Mouse (Mus musculus): ENCODE results near the gene Ext2. TPM values are rescaled to one million over a fixed set of nuclear protein-coding genes. Genes with fewer than 3 reads are reported as not detected.

Ext2 gene
- polyA plus RNA-seq, 1 experiment from 2014 or later: 78.9 TPM

DNA sequence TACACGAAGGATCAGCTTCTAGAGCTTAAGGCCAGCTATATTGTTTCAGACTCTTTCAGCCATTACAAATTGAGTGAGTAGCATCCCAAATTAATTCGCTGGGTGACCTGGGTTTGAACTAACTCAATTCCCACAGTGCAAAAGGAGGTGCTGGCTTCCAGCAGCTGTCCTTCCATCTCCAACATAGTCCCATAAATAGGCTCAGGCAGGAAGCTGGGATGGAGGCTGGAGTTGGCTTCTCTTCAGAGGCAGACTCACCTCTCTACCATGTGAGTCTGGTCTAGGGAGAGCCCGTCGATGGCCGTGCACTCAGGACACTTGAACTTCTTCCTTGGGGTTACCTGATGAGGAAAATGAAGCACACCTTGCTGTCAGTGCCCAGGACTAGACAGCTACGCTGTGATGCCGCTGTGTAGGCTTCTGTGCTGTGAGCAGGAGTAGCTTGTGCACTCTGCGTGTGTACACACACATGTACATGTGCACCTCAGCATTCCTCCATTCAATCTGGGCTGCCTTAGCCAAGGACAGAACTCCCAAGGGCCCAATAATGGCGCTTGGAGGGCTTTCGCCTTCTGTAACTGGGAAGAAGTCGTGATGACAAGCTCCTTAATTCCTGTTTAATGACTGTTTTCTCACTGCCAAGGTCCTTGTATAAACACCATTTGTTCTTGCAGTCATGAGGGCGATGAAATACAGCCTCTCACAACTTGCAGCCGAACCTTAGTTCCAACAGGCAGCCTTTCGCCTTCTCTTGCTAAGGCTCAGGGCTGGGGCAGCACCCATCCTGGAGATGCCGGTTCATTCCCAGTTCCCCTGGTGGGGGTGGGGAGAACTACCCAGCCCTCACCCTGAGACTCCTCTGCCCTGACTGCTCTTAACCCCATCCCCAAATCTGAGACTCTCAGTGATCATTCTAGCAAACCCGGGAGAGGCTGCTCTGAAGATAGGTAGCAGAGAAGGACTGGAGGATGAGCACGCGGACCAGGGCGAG, 119.1 kb downstream of the Ext2 start:
- H3K4me1 ChIP-seq (replicated peaks): peaks cover 11% of the 10 kb centered on the region
- ATAC-seq (ENCODE audit: insufficient number of reproducible peaks, insufficient read depth, low FRiP score, low TSS enrichment, low read depth): peak; percentile 56; the same call in 1 of the 2 replicates
- H3K9me3 ChIP-seq: no peaks in the 10 kb centered on the region
- no peak overlapping the region for H3K9ac ChIP-seq (replicated peaks)
- no peak overlapping the region for H3K4me2 ChIP-seq
- no peak overlapping the region for H3K27ac ChIP-seq
- no peak overlapping the region for H3K4me3 ChIP-seq (replicated peaks)
- peaks cover 11% of the 10 kb centered on the region; the same call in 1 of the 2 replicates for H3K27me3 ChIP-seq
- WGBS: 71% methylated on average over 19 of the region's 19 CpGs
- H3K36me3 ChIP-seq: peaks cover 53% of the 10 kb centered on the region

DNA sequence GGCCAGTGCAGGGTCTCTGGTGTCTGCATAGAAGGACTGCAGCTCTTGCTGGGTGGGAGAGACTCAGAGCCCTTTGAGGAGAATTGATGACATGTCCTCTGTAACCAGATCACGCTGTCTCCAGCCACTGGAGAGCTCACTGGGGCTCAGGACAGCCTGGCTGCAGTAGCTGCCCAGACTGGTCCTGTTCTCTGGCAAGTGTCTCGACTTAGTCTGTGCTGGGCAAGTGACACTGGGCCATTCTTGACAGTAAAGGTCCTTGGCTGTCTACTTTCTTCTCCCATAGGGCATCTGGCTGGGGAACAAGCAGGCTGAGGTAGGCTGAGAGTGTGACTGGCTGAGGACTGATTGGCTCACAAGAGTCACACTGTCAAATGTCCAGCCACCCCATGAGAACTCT, 123.0 kb downstream of the Ext2 start:
- Histone ChIP-seq H3K27ac (no peak overlapping the region), H3K9ac (replicated peaks) (no peak overlapping the region), H3K4me3 (replicated peaks) (no peak overlapping the region), H3K27me3 (peaks cover 4% of the 10 kb centered on the region; the same call in 1 of the 2 replicates), H3K4me2 (no peak overlapping the region), H3K9me3 (no peaks in the 10 kb centered on the region), H3K36me3 (peaks cover 43% of the 10 kb centered on the region), H3K4me1 (replicated peaks) (peaks cover 30% of the 10 kb centered on the region)
- WGBS: 48% methylated on average over 2 of the region's 2 CpGs
- ATAC-seq (ENCODE audit: insufficient number of reproducible peaks, insufficient read depth, low FRiP score, low TSS enrichment, low read depth): no peak

DNA sequence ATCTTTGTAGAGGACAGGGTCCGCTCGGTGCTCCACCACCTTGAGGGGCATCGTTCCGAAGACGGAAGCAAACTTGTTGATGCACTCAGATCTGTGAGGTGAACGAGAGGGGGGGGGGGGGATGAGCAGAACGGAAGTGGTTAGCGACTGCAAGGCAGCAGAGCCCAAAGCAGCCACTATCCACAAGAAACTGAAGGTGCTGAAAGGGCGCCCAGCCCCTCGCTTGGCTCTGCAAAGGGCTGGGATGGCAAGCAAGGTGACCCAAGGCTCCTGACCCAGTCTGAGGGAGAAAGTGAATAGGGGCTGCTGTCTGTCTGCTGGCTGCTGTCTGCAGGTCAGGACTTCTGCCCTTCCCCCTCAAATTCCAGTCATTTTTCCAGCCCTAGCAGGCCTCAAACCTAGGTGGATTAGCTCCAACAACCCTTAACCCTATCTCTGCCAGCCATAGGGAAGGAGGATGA, 126.2 kb downstream of the Ext2 start:
- ATAC-seq (ENCODE audit: insufficient number of reproducible peaks, insufficient read depth, low FRiP score, low TSS enrichment, low read depth): no peak
- Histone ChIP-seq H3K27ac (peak overlapping the region; percentile 70), H3K27me3 (peaks cover 4% of the 10 kb centered on the region; the same call in 1 of the 2 replicates), H3K9ac (replicated peaks) (peak overlapping the region; percentile 40; the same call in 1 of the 2 replicates), H3K4me2 (peak overlapping the region; percentile 34), H3K36me3 (peaks cover 19% of the 10 kb centered on the region; the same call in 1 of the 2 replicates), H3K9me3 (no peaks in the 10 kb centered on the region), H3K4me1 (replicated peaks) (peaks cover 25% of the 10 kb centered on the region), H3K4me3 (replicated peaks) (no peak overlapping the region)
- WGBS: 42% methylated on average over 10 of the region's 10 CpGs

DNA sequence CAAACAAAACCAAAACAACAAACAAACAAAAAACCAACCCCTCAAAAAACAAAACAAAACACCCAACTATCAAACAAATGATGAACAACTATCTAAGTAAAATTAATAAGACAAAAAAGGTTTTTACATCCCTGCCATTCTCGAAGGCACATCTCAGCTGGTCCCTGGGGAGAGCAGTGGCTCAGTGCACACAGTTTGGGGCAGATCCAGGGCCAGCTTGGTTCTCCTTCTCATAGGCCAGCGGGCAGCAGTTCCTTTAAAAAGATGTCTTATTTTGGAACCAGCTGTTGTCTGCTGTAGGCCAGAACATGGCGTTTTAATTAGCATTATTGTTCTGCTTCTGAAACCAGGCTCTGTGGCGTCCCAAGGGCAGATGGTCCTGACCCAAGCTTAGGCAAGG, 129.3 kb downstream of the Ext2 start:
- ATAC-seq (ENCODE audit: insufficient number of reproducible peaks, insufficient read depth, low FRiP score, low TSS enrichment, low read depth): no peak
- peaks cover 3% of the 10 kb centered on the region; the same call in 1 of the 2 replicates for H3K36me3 ChIP-seq

DNA sequence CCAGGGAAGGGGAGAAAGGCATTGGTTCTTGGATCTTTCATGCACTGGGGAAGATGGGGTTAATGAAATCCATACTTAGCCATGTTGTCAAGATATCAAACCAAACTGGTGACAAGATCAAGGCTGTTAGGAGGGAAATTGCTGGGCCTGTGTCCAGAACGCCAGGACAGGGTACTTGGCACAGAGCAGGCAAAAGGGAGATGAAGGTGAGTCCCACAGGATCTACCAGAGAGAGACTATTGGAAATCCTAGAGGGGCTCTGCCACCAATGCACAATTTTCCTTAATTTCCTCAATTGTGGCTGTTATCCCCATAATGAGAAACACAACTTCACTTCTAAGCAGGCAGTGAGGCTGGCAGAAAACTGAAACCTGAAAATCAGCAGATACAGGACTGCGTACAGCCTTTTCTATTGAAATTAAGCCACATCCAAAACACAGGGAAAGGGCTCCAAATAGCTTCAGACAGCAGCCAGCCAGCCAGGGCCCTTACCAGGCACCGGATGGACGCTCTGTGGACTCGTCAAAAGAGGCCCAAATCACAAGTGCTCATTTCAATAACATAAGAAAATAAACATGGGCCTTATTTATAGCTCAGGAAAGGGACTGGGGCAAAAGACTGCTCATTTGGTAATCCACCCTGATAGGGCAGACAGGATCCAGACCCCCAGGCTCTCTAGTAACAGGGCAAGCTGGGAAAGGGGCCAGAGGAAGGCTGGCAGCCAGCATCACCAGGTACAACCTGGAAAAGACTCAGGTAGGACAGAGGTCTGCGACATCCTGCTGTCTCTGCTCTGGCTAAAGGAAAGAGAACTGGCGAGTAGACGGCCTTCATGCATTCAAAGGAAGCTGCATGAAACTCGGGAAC, 132.1 kb downstream of the Ext2 start:
- Histone ChIP-seq H3K27me3 (no peaks in the 10 kb centered on the region), H3K4me1 (replicated peaks) (peaks cover 16% of the 10 kb centered on the region)
- WGBS: 61% methylated on average over 9 of the region's 9 CpGs

More for the DNA sequence above, 129.3 kb downstream of the Ext2 start:
- Histone ChIP-seq H3K4me3 (replicated peaks) (no peak overlapping the region), H3K4me2 (no peak overlapping the region), H3K27ac (no peak overlapping the region), H3K27me3 (peaks cover 4% of the 10 kb centered on the region; the same call in 1 of the 2 replicates), H3K9me3 (no peaks in the 10 kb centered on the region), H3K4me1 (replicated peaks) (peaks cover 35% of the 10 kb centered on the region), H3K9ac (replicated peaks) (no peak overlapping the region)
- WGBS: 67% methylated on average over 4 of the region's 4 CpGs

DNA sequence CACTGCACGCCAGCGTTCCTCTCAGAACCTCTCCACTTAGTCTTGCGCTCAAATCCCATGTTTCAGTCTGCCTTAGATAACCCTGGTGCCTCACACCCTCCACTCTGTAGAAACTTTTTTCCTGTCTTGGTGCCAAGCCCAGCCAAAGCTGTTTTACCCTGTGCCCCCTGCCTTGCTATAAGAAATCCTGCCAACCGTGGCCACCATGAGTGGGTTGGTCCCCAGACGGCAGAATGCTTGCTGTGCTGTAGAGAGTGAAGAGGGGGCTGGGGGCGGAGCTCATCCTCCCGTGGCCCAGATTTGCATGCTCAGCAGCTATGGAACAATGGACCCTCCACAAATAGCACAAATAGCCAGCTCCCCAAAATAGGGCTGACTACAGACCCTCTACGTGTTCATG, 138.7 kb downstream of the Ext2 start:
- Histone ChIP-seq H3K27ac (no peak overlapping the region), H3K4me2 (no peak overlapping the region), H3K4me3 (replicated peaks) (no peak overlapping the region), H3K4me1 (replicated peaks) (peaks cover 4% of the 10 kb centered on the region; the same call in 1 of the 2 replicates), H3K9me3 (no peaks in the 10 kb centered on the region), H3K9ac (replicated peaks) (no peak overlapping the region), H3K27me3 (no peaks in the 10 kb centered on the region), H3K36me3 (no peaks in the 10 kb centered on the region)
- ATAC-seq (ENCODE audit: insufficient number of reproducible peaks, insufficient read depth, low FRiP score, low TSS enrichment, low read depth): no peak
- WGBS: 79% methylated on average over 8 of the region's 8 CpGs

More for the DNA sequence above, 132.1 kb downstream of the Ext2 start:
- Histone ChIP-seq H3K4me2 (no peak overlapping the region), H3K4me3 (replicated peaks) (no peak overlapping the region), H3K27ac (no peak overlapping the region), H3K9me3 (no peaks in the 10 kb centered on the region), H3K9ac (replicated peaks) (no peak overlapping the region), H3K36me3 (peaks cover 3% of the 10 kb centered on the region; the same call in 1 of the 2 replicates)
- no peak for ATAC-seq (ENCODE audit: insufficient number of reproducible peaks, insufficient read depth, low FRiP score, low TSS enrichment, low read depth)

DNA sequence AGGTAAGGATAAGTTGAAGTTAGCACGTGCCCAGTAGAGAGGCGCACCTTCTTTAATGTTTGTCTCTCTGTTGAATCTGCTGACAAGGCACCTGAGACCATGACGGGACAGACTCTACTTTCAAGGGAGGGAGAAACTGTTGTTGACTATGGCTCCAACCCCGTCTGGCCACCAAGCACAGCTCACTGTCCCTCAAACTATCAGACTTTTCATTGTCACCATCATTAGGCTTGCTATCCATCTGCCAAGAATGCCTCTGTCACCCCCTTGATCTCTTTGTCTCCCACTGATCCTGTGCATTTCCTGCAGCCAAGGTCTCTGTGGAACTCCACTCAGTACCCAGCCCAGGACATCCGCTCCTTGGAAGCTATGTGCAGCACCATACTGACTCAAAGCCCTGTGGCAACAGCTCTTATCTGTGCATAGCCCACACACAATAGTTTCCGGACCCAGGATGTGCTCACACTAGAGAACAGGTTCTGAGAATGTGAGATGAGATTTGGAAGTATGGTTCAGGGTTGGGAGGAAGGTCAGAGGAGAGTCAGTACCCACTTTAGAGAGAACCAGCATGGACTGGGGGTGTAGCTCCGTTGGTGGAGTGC, 139.7 kb downstream of the Ext2 start:
- WGBS: 85% methylated on average over 7 of the region's 7 CpGs
- no peak for ATAC-seq (ENCODE audit: insufficient number of reproducible peaks, insufficient read depth, low FRiP score, low TSS enrichment, low read depth)
- H3K4me3 ChIP-seq (replicated peaks): no peak overlapping the region

DNA sequence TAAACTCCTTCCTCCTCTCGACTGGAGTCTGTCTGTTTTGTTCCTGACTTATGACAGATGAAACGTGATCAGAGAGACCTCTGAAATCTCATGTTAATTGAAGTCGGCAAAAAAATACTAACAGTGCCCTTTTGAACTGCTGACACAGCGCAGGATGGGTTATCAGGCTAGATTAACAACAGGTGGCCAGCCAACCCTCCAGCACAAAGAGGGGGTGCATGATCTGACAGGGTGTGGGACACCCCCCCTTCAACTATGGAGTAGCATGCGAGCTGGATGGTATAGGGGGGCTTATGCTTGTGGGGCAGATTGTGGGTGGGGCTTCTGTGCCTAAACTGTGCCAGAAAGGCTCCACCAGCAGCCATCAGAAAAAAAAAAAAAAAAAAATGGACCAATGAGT, 141.0 kb downstream of the Ext2 start:
- no peak overlapping the region for H3K27ac ChIP-seq
- peaks cover 6% of the 10 kb centered on the region; the same call in 1 of the 2 replicates for H3K36me3 ChIP-seq

More for the DNA sequence above, 139.7 kb downstream of the Ext2 start:
- peaks cover 4% of the 10 kb centered on the region; the same call in 1 of the 2 replicates for H3K4me1 ChIP-seq (replicated peaks)
- no peaks in the 10 kb centered on the region for H3K36me3 ChIP-seq
- H3K4me2 ChIP-seq: no peak overlapping the region
- H3K9me3 ChIP-seq: no peaks in the 10 kb centered on the region
- H3K27ac ChIP-seq: no peak overlapping the region
- no peaks in the 10 kb centered on the region for H3K27me3 ChIP-seq
- no peak overlapping the region for H3K9ac ChIP-seq (replicated peaks)

DNA sequence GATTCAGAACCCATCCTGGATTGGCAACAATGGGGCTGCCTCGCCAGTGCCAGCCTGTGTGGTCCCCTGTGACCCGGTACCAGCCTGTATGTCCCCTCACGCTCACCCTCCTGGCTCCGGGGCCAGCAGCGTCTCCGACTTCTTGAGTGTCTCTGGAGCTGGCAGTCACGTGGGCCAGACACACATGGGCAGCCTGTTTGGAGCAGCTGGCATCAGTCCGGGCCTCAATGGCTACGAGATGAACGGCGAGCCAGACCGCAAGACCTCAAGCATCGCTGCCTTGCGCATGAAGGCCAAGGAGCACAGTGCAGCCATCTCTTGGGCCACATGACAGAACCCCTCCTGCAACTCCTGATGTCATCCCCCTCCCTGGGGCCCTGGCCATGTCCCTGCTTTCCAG, 145.1 kb downstream of the Ext2 start:
- Histone ChIP-seq H3K4me2 (no peak overlapping the region), H3K9me3 (no peaks in the 10 kb centered on the region), H3K9ac (replicated peaks) (no peak overlapping the region), H3K4me3 (replicated peaks) (no peak overlapping the region), H3K27me3 (peaks cover 5% of the 10 kb centered on the region; the same call in 1 of the 2 replicates), H3K36me3 (peaks cover 6% of the 10 kb centered on the region; the same call in 1 of the 2 replicates), H3K27ac (no peak overlapping the region), H3K4me1 (replicated peaks) (peaks cover 3% of the 10 kb centered on the region; the same call in 1 of the 2 replicates)
- no peak for ATAC-seq (ENCODE audit: insufficient number of reproducible peaks, insufficient read depth, low FRiP score, low TSS enrichment, low read depth)
- WGBS: 96% methylated on average over 14 of the region's 14 CpGs

More for the DNA sequence above, 141.0 kb downstream of the Ext2 start:
- WGBS: 15% methylated on average over 5 of the region's 5 CpGs
- ATAC-seq (ENCODE audit: insufficient number of reproducible peaks, insufficient read depth, low FRiP score, low TSS enrichment, low read depth): no peak
- Histone ChIP-seq H3K4me1 (replicated peaks) (peaks cover 4% of the 10 kb centered on the region; the same call in 1 of the 2 replicates), H3K9ac (replicated peaks) (no peak overlapping the region), H3K4me3 (replicated peaks) (no peak overlapping the region), H3K9me3 (no peaks in the 10 kb centered on the region), H3K27me3 (no peaks in the 10 kb centered on the region; the same call in 1 of the 2 replicates), H3K4me2 (no peak overlapping the region)

DNA sequence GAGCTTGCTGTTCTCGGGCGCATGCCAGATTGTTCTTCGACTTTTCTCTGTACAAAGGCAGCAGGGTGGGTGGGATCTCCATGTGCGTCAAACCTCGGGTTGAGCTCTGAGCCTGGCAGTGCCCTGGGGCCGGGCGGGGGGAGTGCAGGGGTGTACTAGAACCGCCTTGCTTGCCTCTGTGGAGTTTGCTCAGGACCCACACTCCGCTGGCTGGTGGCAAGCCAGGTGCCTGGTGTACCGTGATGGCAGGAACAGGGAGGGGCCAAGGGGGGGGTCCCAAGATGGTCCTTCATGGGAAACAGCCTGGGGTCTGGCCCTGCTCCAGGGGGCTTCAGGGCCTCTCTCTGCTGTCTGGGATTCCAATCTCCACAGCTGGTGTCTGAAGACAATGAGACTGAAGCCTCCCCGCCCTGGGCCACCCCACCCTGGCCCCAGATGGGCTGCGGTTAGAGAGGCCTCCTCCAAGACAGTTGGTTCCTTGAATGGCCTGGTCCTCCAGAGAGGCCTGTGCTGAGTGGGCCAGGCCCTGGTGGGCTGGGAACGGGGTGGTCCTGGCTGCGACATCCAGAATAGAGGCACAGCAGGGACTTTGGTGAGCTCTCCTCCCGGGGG, 150.7 kb downstream of the Ext2 start:
- Histone ChIP-seq H3K4me1 (replicated peaks) (peaks cover 9% of the 10 kb centered on the region), H3K4me3 (replicated peaks) (no peak overlapping the region), H3K9me3 (no peaks in the 10 kb centered on the region), H3K27me3 (peaks cover 5% of the 10 kb centered on the region; the same call in 1 of the 2 replicates), H3K9ac (replicated peaks) (no peak overlapping the region), H3K36me3 (peaks cover 12% of the 10 kb centered on the region), H3K27ac (no peak overlapping the region), H3K4me2 (no peak overlapping the region)
- no peak for ATAC-seq (ENCODE audit: insufficient number of reproducible peaks, insufficient read depth, low FRiP score, low TSS enrichment, low read depth)
- WGBS: 76% methylated on average over 15 of the region's 15 CpGs
